Mouse (Mus musculus): ENCODE results near the gene Sulf2.

Gene Sulf2

DNA sequence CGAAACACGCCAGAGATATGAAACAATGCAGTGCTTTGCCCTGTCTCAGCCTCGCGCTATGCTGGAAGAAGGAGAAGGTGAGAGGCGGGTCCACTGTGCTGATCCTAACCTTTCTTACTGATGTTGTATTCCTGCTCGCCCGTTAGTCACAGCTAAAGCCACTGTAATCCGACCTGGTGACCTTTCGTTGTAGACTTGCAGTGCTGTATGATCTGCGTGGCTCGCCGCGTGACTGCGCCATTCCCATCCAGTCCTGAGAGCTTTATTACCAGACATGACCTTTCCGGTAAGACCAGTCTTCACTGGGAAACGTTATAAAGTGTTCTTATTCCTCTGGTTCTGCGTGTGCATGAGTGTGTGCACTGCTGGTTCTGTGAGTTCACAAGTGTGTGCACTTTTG, 104.0 kb downstream of the Sulf2 start:
- no peak for TF ChIP-seq GATA4 (IDR thresholded peaks at IDR 0.05; ENCODE audit: insufficient replicate concordance, low read length)

DNA sequence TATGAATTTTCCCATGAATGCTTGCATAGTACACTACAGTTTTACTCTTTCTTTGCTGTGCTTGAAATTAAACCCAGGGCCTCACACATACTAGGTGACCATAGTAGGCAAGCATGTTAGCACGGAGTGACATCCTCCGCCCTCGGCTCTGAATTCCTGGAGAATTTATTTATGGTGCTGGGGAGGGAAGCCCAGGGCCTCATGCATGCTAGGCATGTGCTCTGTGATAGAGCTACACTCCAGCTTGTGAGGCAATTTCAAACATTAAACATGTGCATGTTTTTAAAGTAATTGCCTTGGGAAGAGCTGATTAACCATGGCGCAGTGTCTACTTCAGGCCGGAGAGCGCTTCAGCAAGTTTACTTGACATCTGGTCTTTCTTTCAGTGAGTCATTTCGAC, 106.6 kb downstream of the Sulf2 start:
- no peak for TF ChIP-seq GATA4 (IDR thresholded peaks at IDR 0.05; ENCODE audit: insufficient replicate concordance, low read length)

DNA sequence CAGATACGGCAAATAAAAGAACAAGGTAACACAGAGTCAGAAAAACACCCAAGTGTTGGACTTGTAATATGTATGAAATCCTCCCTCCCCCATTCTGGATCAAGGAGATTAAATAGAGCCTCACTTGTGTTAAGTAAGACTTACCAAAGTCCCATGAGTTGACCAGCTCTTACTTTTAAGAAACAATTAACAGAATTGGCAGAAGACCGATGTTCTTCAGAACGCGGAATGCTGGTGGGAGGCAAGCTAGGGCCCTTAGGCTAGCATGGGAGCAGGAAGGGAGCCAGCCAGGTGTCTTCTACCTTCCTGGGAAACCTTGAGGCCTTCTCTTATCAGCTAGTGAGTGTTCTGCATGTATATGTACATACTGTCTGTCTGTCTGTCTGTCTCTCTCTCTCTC, 107.5 kb downstream of the Sulf2 start:
- TF ChIP-seq GATA4 (IDR thresholded peaks at IDR 0.05; ENCODE audit: insufficient replicate concordance, low read length), result no peak

DNA sequence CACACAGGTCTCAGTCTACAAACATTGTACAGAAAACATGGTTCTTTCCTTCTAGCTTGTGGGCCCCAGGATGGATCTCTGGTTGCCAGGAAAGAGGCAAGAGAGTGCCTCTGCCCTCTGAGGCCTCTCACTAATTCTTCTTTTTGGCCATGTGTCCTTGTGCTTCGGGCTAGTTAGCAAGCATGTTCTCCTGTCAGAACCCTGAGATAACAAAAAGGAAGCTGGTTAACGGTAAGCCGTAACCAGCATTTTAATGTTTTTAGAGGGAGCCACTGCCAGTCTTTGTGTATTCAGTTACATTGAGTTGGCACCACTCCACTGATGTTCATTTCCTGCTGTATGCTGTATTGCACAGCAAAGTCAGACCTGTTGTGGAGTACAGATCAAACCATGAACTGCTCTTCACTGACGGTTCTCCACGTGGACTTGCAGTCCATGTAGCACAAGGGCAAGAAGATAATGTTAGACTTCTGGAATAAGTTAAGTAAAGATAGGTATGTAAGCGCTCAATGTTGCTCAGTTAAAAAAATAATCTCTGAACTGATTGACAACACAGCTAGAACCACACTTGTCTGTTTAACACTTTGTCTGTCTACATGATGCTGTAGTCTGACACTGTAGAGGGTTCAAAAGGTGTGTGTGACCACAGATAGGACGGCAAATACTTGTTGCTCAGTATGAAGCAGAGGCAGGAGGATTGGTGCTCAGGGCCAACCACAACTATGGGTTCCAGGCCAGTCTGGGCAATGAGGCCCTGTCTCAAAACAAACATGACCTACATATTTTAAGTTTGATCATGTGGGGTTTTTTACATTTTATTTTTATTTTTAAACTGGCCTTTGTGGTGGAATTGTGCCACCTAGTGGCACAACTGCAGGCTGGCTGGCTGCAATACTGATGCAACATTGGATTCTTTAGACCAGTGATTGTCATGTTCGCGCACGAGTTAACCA, 109.6 kb downstream of the Sulf2 start:
- TF ChIP-seq GATA4 (IDR thresholded peaks at IDR 0.05; ENCODE audit: insufficient replicate concordance, low read length), result no peak

DNA sequence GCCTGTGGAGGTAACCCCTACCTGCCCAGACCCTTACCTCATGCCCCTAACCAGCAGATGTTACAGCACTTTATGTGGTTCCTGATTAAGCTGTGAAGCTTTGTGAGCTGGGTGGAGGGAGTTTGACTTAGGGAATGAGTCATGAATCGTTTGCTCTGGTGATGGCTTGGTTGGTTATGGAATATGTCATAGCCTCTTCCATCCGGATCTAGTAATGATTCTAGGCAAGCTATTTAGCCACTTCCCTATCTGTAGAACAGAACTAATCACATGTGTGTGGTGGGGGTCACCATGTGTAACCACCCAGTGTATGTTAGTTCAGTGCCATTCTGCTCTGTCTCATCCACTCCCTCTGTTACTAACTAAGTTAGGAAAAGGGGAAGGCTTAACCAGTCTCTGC, 110.5 kb downstream of the Sulf2 start:
- TF ChIP-seq GATA4 (IDR thresholded peaks at IDR 0.05; ENCODE audit: insufficient replicate concordance, low read length), result no peak

DNA sequence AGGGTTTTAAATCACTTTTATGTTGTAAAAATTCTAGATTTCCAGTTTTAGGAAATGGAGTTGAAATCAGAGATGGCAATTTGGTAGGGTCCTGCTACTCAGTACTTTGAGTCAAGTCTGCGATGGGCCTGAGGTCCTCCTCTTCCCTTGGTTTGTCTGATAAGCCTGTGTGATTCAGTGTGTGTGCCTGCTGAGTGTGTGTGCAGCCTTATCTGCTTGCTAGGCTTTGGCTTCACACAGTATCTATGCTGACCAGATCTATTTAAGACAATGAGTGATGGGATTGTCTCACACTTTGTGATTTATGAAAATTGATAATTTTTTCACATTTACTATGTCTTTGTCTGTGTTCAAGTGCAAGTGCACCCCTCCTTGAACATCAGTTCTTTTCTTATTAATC, 112.9 kb downstream of the Sulf2 start:
- no peak; the same call in 1 of the 2 replicates for TF ChIP-seq GATA4 (IDR thresholded peaks at IDR 0.05; ENCODE audit: insufficient replicate concordance, low read length)

DNA sequence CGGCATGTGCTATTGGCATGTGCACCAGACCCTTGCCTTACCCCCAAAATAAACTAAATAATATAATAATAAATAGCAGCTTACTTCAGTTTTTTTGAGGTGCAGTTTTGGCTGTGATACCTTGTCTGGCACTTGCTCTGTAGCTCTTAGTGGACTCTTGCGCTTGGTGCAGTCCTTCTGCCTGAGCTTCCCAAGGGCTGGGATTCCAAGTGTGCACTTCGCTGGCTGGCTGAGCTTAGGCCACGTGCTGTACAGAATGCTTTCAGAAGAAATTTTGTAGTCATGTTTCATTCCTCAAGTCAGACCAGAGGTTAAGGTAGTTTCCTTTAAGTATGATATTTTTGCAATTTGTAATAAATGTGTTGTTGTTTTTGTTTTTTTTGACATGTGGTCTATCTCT, 115.8 kb downstream of the Sulf2 start:
- TF ChIP-seq GATA4 (IDR thresholded peaks at IDR 0.05; ENCODE audit: insufficient replicate concordance, low read length), result no peak

DNA sequence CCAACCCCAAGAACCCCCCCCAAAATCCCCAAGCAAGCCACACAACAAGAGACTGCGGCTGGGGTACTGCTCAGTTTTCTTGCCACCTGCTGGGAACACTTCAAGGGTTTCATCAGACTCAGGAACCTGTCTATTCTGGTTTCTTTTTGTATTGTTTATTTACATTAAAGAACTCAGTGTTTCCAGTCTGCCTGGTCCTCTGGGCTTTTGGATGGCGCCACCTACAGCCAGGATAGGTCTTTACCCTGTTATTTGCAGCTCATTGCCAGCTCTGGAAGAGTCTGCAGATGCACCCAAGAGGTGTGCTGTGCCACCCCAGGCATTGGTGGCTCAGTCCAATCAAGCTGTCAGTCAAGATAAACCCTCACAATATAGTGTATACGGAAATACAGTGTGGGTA, 119.7 kb downstream of the Sulf2 start:
- TF ChIP-seq GATA4 (IDR thresholded peaks at IDR 0.05; ENCODE audit: insufficient replicate concordance, low read length), result no peak

DNA sequence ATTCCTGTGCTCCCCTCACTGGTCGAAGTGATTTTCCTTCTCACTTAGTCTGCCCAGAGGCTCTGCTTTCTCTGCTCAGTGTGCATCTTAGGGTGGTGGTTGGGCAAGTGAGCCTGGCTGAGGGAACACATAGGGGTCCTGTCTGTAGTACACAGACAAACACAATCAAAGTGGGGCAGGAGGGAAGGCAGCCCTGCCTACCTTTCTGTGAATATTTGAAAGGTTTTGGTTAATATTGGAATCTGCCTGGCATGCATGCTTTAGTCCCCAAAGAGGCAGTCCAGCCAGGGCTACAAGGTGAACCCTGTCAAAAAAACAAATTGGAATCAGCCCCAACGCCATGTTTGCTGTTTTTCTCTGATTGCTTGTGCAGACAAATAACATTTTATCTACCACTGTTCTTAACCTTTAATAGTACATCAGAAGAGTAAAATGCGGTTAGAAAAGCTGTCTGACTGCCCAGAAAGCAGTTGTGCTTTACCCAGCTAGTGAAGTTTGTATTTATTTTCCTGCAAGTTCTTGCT, 120.4 kb downstream of the Sulf2 start:
- no peak for TF ChIP-seq GATA4 (IDR thresholded peaks at IDR 0.05; ENCODE audit: insufficient replicate concordance, low read length)

DNA sequence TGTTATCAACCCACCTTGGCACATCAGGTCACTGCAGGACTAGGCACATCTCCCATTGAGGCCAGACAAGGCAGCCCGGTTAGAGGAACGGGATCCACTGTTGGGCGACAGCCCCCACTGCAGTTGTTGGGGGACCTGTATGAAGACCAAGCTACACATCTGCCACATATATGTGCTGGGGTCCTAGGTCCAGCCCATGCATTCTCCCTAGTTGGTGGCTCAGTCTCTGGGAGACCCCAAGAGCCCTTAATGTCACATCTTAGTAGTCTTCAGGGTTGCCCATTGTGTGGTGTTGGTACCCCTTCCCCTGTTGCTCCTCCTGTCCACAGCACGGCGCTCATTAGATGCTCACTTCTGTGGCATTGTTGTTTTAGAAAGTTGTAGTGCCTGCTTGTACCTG, 122.8 kb downstream of the Sulf2 start:
- no peak for TF ChIP-seq GATA4 (IDR thresholded peaks at IDR 0.05; ENCODE audit: insufficient replicate concordance, low read length)

DNA sequence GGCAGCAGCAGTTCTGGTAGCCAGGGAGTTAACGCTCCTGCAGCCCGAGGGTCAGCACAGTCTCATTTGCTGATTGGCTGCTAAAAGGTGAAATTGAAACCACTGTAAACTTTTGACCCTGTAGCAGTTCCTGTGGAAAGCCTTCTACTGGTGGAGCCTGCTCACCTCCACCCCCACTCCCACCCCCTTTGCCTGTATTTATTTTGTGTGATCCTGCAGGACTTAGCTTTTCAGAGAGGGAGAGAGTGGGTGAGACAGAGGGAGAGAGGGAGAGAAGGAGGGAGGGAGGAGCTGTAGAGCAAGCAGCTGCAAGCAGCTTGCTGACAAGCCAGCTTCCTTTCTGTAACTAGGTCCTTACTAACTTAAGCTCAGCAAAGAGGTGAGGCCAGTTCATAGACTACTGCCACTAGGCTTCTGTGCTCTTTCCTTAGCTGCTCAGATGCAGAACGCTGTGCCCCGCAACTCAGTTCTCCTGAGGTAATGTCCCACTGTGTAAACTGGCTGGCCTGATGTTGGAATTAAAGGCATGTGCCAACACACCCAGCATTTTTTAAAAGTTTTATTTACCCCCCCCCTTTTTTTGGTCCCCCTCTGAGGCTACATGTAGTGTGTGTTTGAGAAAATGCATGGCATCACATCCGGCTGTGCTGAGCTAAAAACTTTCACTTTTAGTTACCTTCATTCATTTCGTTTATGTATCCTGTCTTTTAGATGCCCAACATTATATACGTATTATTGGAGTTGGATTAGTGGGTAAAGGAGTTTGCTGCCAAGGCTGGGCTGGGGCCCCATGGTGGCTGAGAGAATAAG, 124.1 kb downstream of the Sulf2 start:
- TF ChIP-seq GATA4 (IDR thresholded peaks at IDR 0.05; ENCODE audit: insufficient replicate concordance, low read length), result no peak

DNA sequence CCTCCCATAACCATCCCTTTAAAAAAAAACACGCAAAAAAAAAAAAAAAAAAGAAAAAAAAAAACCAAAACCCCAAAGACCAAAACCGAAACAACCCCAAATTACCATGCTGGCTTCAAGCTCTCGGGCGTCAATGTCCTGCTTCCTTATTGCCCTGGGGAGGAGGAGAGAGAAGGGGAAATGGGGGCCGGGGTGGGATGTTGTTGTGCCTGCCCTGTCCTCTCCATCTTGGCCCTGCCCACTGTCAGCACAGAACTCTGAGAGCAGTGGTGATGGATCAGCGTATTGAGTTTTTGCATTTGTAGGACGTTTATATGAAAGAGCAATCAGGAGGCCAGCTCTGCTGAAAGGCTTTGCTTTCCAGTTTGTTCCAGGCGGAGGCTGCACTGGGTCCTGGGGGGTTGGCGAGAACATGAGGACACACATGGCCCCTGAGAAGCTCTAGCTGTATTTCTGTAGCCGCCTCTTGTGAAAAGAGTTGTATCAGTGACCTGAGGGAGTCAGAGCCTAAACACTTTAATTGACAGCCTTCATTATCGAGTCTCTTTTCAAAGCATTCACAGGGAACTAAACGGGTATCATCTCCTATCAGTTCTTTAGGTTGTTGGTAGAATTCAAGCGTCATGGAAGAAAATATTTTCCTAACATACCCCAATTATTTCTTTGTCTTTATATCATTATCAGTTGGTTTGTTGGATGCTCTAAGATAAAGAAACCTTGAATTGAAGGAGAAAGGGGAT, 125.0 kb downstream of the Sulf2 start:
- no peak for TF ChIP-seq GATA4 (IDR thresholded peaks at IDR 0.05; ENCODE audit: insufficient replicate concordance, low read length)

DNA sequence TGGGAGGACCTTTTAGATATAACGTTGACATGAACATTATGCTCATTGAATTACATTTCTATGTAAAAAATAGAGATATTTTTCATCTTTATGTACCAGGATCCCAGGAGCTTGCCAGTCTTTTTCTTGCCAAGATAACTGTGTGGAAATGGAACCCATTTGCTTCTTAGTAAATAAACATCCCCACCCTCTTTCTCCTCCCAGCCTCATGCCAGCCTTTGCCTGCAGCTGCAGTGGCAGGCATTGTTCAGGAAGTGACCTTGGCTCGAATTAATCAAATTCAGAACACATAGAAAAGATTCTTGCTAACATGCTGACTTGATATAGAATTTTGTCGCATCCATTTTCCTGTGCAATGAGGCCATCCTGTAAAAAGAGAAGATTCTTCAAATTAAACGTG, 126.2 kb downstream of the Sulf2 start:
- TF ChIP-seq GATA4 (IDR thresholded peaks at IDR 0.05; ENCODE audit: insufficient replicate concordance, low read length), result no peak

DNA sequence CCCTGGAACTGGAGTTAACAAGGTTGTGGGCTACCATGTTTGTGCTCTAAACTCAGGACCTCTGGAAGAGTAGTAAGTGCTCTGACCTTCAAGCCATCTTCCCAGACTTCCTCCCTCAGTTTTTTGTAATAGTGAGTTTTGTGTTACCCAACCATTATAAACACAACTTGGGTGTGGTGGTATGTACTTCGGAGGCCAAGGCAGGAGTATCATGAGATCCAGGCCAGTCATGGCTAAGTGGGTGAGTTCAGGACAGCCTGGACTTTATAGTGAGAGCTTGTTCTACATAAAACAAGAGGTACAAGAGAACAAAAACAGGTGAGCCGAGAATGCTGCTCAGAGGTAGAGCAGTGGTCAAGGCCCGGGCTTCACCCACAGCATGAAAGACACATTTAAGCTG, 127.6 kb downstream of the Sulf2 start:
- TF ChIP-seq GATA4 (IDR thresholded peaks at IDR 0.05; ENCODE audit: insufficient replicate concordance, low read length), result no peak

DNA sequence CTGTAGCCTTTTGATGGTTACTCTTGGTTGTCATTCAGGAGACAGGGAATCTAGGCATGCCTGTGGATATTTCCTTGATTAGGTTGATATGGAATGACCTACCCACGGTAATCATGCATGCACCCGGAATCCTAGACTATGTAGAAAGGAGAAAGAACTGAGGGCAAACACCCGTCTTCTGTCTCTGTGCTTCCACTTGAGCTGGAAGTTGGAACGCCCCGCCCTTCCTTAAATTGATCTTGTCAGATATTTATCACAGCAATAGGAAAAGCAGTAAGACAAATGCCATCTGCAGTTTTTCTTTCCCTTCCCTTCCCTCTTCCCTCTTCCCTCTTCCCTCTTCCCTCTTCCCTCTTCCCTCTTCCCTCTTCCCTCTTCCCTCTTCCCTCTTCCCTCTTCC, 129.5 kb downstream of the Sulf2 start:
- no peak for TF ChIP-seq GATA4 (IDR thresholded peaks at IDR 0.05; ENCODE audit: insufficient replicate concordance, low read length)

Measured in liver, adult (tissue).